Mouse (Mus musculus) hematopoietic stem cell, adult 5-6 weeks (primary cell): ENCODE results near the gene Rnf216. TPM values are rescaled to one million over a fixed set of nuclear protein-coding genes. Genes with fewer than 3 reads are reported as not detected.

ENCODE experiments used
- ATAC-seq, 2 experiments: fragments of 125-278 bp in 1 of 2; replicated peaks in 1 of 2; 2 replicates each; pipeline ENCODE4 v1.8.0; 2016 to 2017; ENCODE audit warnings: inconsistent platforms in 2 of 2, mild to moderate bottlenecking in 2 of 2, moderate number of reproducible peaks in 2 of 2, low read depth in 1 of 2, moderate TSS enrichment in 1 of 2; ENCODE audit not compliant: low FRiP score in 2 of 2, poor library complexity in 2 of 2, severe bottlenecking in 2 of 2, insufficient read depth in 1 of 2, low TSS enrichment in 1 of 2
- total RNA-seq: library from RNA; stranded (forward); fragments of 172-1452, 232-1000 nt; gene quantifications from 2 replicates; pipeline ENCODE4 v1.2.3, GENCODE M21; 2017

Rnf216 gene
- total RNA-seq, 1 experiment from 2014 or later: 59.8 TPM

GRCm38 (mm10) chr5:142959576-142960556, 152.9 kb downstream of the Rnf216 start, which contains the start of gene Fscn1:
Gene Fscn1 (plus strand): TSS chr5:142960343.
- ATAC-seq: no peak

- ATAC-seq: no peak
Measured at GRCm38 (mm10) chr5:142959156-142959555, 153.6 kb downstream of the Rnf216 start.

- ATAC-seq: no peak
Measured at GRCm38 (mm10) chr5:142958464-142958863, 154.3 kb downstream of the Rnf216 start.

DNA sequence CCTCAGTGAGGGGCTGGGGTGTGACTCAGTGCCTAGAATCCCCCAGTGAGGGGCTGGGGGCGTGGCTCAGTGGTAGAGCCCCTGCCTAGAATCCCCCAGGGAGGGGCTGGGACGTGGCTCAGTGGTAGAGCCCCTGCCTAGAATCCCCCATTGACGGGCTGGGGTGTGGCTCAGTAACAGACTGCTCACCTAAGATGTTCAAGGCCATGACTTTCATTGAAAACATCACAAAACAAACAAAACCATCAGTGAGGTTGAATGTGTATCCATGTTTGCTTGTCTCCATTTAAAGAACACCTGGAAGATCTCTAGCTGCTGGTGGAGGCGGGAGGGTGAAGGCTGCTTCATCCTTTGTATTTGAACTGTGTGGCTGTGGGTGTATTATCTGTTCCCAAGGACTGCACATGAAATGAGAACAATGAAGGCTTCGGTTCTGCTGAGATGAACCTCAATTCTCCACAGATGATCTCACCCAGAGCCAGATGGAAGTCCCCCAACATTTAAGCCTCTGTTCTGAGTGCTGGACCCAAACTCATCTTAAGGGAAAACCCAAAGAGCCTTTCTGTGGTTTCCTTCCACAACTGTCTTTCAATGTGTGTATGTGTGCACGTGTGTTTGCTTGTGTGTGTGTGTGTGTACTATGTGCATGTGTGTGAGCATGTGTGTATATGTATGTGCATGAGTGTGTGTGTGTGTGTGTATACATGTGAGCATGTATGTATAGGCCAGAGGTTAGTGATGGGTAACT, 155.7 kb downstream of the Rnf216 start:
- no peak for ATAC-seq

- no peak for ATAC-seq
Measured at GRCm38 (mm10) chr5:142953641-142954040, 159.2 kb downstream of the Rnf216 start.

DNA sequence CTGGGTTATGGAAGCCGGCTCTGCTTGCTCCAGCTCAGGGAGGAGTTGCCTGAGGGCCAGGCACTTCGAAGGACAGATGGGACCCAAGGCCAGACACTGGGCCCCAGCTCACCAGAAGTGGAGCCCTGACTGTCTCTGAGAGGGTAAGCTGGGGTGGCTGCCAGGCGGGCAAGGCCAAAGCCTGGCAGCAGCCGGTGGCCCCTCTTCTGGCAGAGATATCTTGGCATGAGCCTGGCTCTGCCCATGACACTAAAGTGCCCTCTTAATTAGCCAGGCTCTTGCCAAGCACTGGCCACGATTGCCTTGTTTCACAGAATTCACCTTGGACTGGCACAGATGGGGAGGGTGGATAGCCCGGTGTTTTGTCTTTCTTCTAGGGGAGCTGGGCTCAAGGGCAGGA, 162.4 kb downstream of the Rnf216 start:
- ATAC-seq: no peak

GRCm38 (mm10) chr5:142949580-142949979, 163.2 kb downstream of the Rnf216 start:
- no peak for ATAC-seq

DNA sequence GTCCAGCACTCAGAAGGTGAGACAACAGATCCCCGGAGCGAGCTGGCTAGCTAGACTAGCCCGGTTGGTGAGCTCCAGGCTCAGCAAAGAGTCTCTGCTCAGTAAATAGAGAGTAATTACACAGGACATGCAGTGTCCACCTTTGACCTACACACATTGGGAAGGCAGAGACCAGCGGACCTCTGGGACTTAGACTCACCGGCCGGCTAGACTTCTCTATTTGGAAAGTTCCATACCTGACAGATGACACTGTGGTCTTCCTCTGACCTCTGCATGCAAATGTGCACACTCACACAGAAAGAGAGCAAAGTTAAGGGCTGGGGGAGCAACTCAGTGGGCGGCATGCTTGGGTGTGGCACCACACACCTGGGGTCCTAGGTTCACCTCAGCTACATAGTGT, 165.3 kb downstream of the Rnf216 start:
- ATAC-seq: no peak

GRCm38 (mm10) chr5:142944979-142945682, 167.7 kb downstream of the Rnf216 start:
- ATAC-seq: peak in 1 of 2 experiments; percentile 17; a peak in 1 of 4 replicates

Other genes starting within 250 kb of the Rnf216 start
- 1.8 and 5.8 TPM in 2 replicates for gene Fbxl18, start 217.6 kb downstream of the Rnf216 start, total RNA-seq
- 2,681 and 4,323 TPM in 2 replicates for gene Actb, start 206.2 kb downstream of the Rnf216 start, total RNA-seq
- gene Fscn1, start 152.7 kb downstream of the Rnf216 start, total RNA-seq: 6.3 and 7.0 TPM in 2 replicates
- gene Olfr718-ps1, start 34.6 kb upstream of the Rnf216 start, total RNA-seq: not detected in 2 replicates
- gene Rbak, start 67.8 kb upstream of the Rnf216 start, total RNA-seq: 12.7 and 19.6 TPM in 2 replicates
- gene Spdye4b, start 68.0 kb upstream of the Rnf216 start, total RNA-seq: not detected in 2 replicates
- not detected in 2 replicates for gene Spdye4a, start 113.9 kb upstream of the Rnf216 start, total RNA-seq
- gene Zfp12, start 122.2 kb upstream of the Rnf216 start, total RNA-seq: 26.0 and 28.5 TPM in 2 replicates
- gene Zfp316, start 157.0 kb upstream of the Rnf216 start, total RNA-seq: 5.4 and 8.0 TPM in 2 replicates
- 0.38 TPM in 1 of 2 replicates, not detected in the other for gene Zfp853, start 180.6 kb upstream of the Rnf216 start, total RNA-seq
- 13.5 and 20.7 TPM in 2 replicates for gene E130309D02Rik, start 202.4 kb upstream of the Rnf216 start, total RNA-seq
- gene Zdhhc4, start 216.3 kb upstream of the Rnf216 start, total RNA-seq: 34.3 and 39.5 TPM in 2 replicates
- gene Grid2ip, start 244.3 kb upstream of the Rnf216 start, total RNA-seq: not detected in 2 replicates